Mouse (Mus musculus) limb, embryonic 15.5 days (tissue): Measurements from ENCODE around the gene Cbr3. TPM values are rescaled to one million over a fixed set of nuclear protein-coding genes. Genes with fewer than 3 reads are reported as not detected.

Source experiments
- ATAC-seq: fragments of 200-750 bp; cut with Nextera tagmentation; 2 replicates; pipeline ENCODE4 v1.8.0; 2017; ENCODE audit warnings: low read depth, moderate TSS enrichment; ENCODE audit not compliant: insufficient number of reproducible peaks, low FRiP score, low TSS enrichment
- H3K27ac ChIP-seq: fragments of 300-500 bp; sonication (generic); 2 replicates; pipeline ENCODE4 v1.5.1; 2015; ENCODE audit warnings: moderate library complexity, mild to moderate bottlenecking, inconsistent platforms
- H3K27me3 ChIP-seq: fragments of 300-500 bp; sonication (generic); 2 replicates; pipeline ENCODE4 v1.6.1; 2015; ENCODE audit warnings: inconsistent platforms
- H3K36me3 ChIP-seq: fragments of 300-500 bp; sonication (generic); 2 replicates; pipeline ENCODE4 v1.6.1; 2015; ENCODE audit warnings: inconsistent platforms
- H3K4me1 ChIP-seq: fragments of 300-500 bp; sonication (generic); 2 replicates; pipeline ENCODE4 v1.6.1; 2015; ENCODE audit warnings: inconsistent platforms
- H3K4me2 ChIP-seq: fragments of 300-500 bp; sonication (generic); 2 replicates; pipeline ENCODE4 v1.6.1; 2015; ENCODE audit warnings: mild to moderate bottlenecking, inconsistent platforms
- H3K4me3 ChIP-seq: fragments of 300-500 bp; sonication (generic); 2 replicates; pipeline ENCODE4 v1.5.1; 2015; ENCODE audit warnings: mild to moderate bottlenecking, inconsistent platforms
- H3K9ac ChIP-seq: fragments of 300-500 bp; sonication (generic); 2 replicates; pipeline ENCODE4 v1.6.1; 2015; ENCODE audit warnings: inconsistent platforms
- H3K9me3 ChIP-seq: fragments of 300-500 bp; sonication (generic); 2 replicates; pipeline ENCODE4 v1.6.1; 2016; ENCODE audit warnings: inconsistent platforms
- WGBS: fragments of 180-500 bp; shearing (Covaris S2); methylation state at CpG from one replicate; pipeline ENCODE4 v1.1.7; 2015; 5-methylcytosine and 5-hydroxymethylcytosine counted together
- polyA plus RNA-seq: library from polyadenylated mRNA; unstranded; fragments of >200 nt; fragmentation: Nextera tagmentation; extraction: Ambion mirVana; gene quantifications from 2 replicates; pipeline ENCODE4 v1.2.1, GENCODE M21; 2015

Gene Cbr3
- polyA plus RNA-seq, 1 experiment from 2014 or later: 16.5 TPM

- Histone ChIP-seq H3K27ac (no peak overlapping the region), H3K9ac (no peak overlapping the region), H3K27me3 (no peaks in the 10 kb centered on the region), H3K36me3 (0 out of 2 replicates have a peak, but pooled peaks cover 3% of the 10 kb centered on the region), H3K4me1 (peaks cover 17% of the 10 kb centered on the region), H3K9me3 (no peaks in the 10 kb centered on the region), H3K4me2 (no peak overlapping the region), H3K4me3 (no peak overlapping the region)
- 80% methylated on average over 8 of the region's 8 CpGs for WGBS
- ATAC-seq: no peak
Observed at GRCm38 (mm10) chr16:93731310-93731709, 48.3 kb downstream of the Cbr3 start.

- Histone ChIP-seq H3K4me1 (peaks cover 17% of the 10 kb centered on the region), H3K9me3 (no peaks in the 10 kb centered on the region), H3K4me2 (no peak overlapping the region), H3K9ac (no peak overlapping the region), H3K27ac (no peak overlapping the region), H3K27me3 (no peaks in the 10 kb centered on the region), H3K4me3 (no peak overlapping the region), H3K36me3 (0 out of 2 replicates have a peak, but pooled peaks cover 3% of the 10 kb centered on the region)
- no peak; the same call in 1 of the 2 replicates for ATAC-seq
- WGBS: 68% methylated on average over 18 of the region's 18 CpGs
Observed at GRCm38 (mm10) chr16:93732875-93733569, 50.0 kb downstream of the Cbr3 start.

GRCm38 (mm10) chr16:93739251-93739650 is 56.2 kb downstream of the Cbr3 start:
- Histone ChIP-seq H3K27ac (no peak overlapping the region), H3K9me3 (no peaks in the 10 kb centered on the region), H3K9ac (no peak overlapping the region), H3K27me3 (no peaks in the 10 kb centered on the region), H3K4me1 (no peaks in the 10 kb centered on the region), H3K36me3 (peaks cover 11% of the 10 kb centered on the region; the same call in 1 of the 2 replicates), H3K4me2 (no peak overlapping the region), H3K4me3 (no peak overlapping the region)
- 89% methylated on average over 11 of the region's 11 CpGs for WGBS
- ATAC-seq: no peak

Other genes starting within 250 kb of the Cbr3 start
- gene Setd4, start 79.2 kb upstream of the Cbr3 start, polyA plus RNA-seq: 13.3 and 14.3 TPM in 2 replicates
- 83.4 and 86.3 TPM in 2 replicates for gene Cbr1, start 77.4 kb upstream of the Cbr3 start, polyA plus RNA-seq
- gene Gm5678, start 55.1 kb upstream of the Cbr3 start, polyA plus RNA-seq: 0.19 TPM in 1 of 2 replicates, not detected in the other
- 15.0 and 17.3 TPM in 2 replicates for gene Dop1b, start 28.7 kb downstream of the Cbr3 start, polyA plus RNA-seq
- gene Morc3, start 148.9 kb downstream of the Cbr3 start, polyA plus RNA-seq: 28.2 and 31.6 TPM in 2 replicates
- gene Chaf1b, start 200.7 kb downstream of the Cbr3 start, polyA plus RNA-seq: 55.7 and 56.7 TPM in 2 replicates